In the genomic region with DNA sequence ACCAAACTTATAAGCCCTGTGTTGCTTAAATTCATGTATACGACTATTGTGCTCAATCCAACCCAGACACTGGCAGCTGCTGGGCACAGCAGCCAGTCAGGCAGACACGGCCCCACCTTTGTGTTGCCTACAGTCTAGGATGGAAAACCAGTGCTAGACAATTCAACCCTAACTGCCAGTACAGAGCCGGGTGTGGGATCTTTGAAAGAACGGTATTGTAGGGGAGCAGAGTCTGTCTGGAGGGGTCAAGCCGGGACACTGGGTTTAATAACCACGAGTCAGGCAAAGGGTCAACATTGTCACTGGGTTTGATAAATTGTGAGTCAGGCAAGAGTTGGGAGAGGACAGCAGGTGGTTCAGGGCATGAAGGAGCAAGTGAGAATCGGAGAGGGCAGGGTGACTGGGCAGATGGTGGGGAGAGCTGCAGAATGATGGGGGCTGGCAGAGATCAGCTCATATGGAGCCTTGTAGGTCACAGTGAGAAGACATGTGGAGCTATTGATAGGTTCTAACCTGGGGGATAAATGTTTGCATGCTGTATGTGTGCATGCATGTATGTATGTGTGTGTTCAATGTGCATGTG, we compare ENCODE assay signal across 37 mouse cellular contexts. TPM values are rescaled to one million over a fixed set of nuclear protein-coding genes. Genes with fewer than 3 reads are reported as not detected.
DNase-seq lines count a peak whose midpoint lies in the region; ATAC-seq lines count a peak whose summit lies in the region.
"Had no signal": no experiment of that assay in that cellular context is flagged by ENCODE, and none has a peak within 500 bp of the region (broad histone marks: within the 10 kb centered on the region; RNA-seq: fewer than 3 reads in every experiment).

No protein-coding gene starts in this region.

- 0 out of 2 replicates have a peak, but pooled peaks cover 4% of the 10 kb centered on the region for H3K27me3 ChIP-seq in heart, embryonic 10.5 days (ENCODE audit: insufficient read depth, poor library complexity, severe bottlenecking)
- no peaks in the 10 kb centered on the region for H3K27me3 ChIP-seq in intestine, embryonic 16.5 days (replicated peaks; ENCODE audit: control insufficient read depth, insufficient read depth, low read length)
- no peaks in the 10 kb centered on the region for H3K27me3 ChIP-seq in neural tube, embryonic 12.5 days (replicated peaks)
- H3K27me3 ChIP-seq: heart, embryonic 12.5 days; neural tube, embryonic 13.5 days had no signal

- 77% methylated on average over 7 of the region's 7 CpGs for WGBS in heart, embryonic 10.5 days
- WGBS in intestine, embryonic 16.5 days: 43% methylated on average over 7 of the region's 7 CpGs
- WGBS in neural tube, embryonic 12.5 days: 11% methylated on average over 7 of the region's 7 CpGs

- no peaks in the 10 kb centered on the region for H3K9me3 ChIP-seq in heart, embryonic 10.5 days
- no peaks in the 10 kb centered on the region for H3K9me3 ChIP-seq in intestine, embryonic 16.5 days (ENCODE audit: control insufficient read depth, low read length)
- H3K9me3 ChIP-seq in neural tube, embryonic 12.5 days: no peaks in the 10 kb centered on the region
- H3K9me3 ChIP-seq: embryonic facial prominence, embryonic 15.5 days; heart, embryonic 12.5 days; limb, embryonic 12.5 days; liver, embryonic 15.5 days; lung, embryonic 15.5 days; megakaryocyte, embryonic 14.5 days; neural tube, embryonic 13.5 days had no signal

- 0 out of 2 replicates have a peak, but pooled peaks have one; percentile 14 for ATAC-seq in intestine, embryonic 16.5 days
- peak; percentile 53; the same call in 1 of the 2 replicates for ATAC-seq in neural tube, embryonic 12.5 days (ENCODE audit: low FRiP score, low read depth)
- ATAC-seq in inflammation-experienced regulatory T-cells, adult 6 months: no peak
- ATAC-seq: activated CD4-positive, CD25-positive, alpha-beta regulatory T cell, adult 4 months; forebrain, embryonic 14.5 days had no signal

- intact Hi-C loops in left cerebral cortex, postnatal 14 days (cut with DNase I): no loop called here

- H3K27ac ChIP-seq in heart, embryonic 10.5 days: no peak overlapping the region
- H3K27ac ChIP-seq in intestine, embryonic 16.5 days (ENCODE audit: low read length): no peak overlapping the region
- no peak overlapping the region for H3K27ac ChIP-seq in neural tube, embryonic 12.5 days
- H3K27ac ChIP-seq: embryonic facial prominence, embryonic 15.5 days; limb, embryonic 12.5 days; liver, embryonic 15.5 days; lung, embryonic 15.5 days; neural tube, embryonic 13.5 days had no signal

- no peak overlapping the region for H3K4me2 ChIP-seq in intestine, embryonic 16.5 days (ENCODE audit: low read depth, low read length)
- H3K4me2 ChIP-seq in neural tube, embryonic 12.5 days (replicated peaks): no peak overlapping the region
- H3K4me2 ChIP-seq: embryonic facial prominence, embryonic 15.5 days; heart, embryonic 12.5 days; limb, embryonic 12.5 days; liver, embryonic 15.5 days; lung, embryonic 15.5 days; neural tube, embryonic 13.5 days had no signal

- no peak overlapping the region for H3K4me3 ChIP-seq in heart, embryonic 10.5 days
- H3K4me3 ChIP-seq in intestine, embryonic 16.5 days (ENCODE audit: low read length): no peak overlapping the region
- H3K4me3 ChIP-seq in neural tube, embryonic 12.5 days: no peak overlapping the region
- H3K4me3 ChIP-seq: embryonic facial prominence, embryonic 15.5 days; heart, embryonic 12.5 days; limb, embryonic 12.5 days; liver, embryonic 15.5 days; lung, embryonic 15.5 days; megakaryocyte, embryonic 14.5 days; neural tube, embryonic 13.5 days had no signal

- DNase-seq in heart, embryonic 10.5 days (ENCODE audit: low spot score): peak; percentile 51
- DNase-seq in heart, adult 18-20 months: no peak
- peak; percentile 39 for DNase-seq in retina, postnatal 1 day
- no peak for DNase-seq in retina, embryonic 14.5 days (ENCODE audit: low spot score)
- DNase-seq in left cerebral cortex, postnatal 14 days (ENCODE audit: low spot score in 2 of 2): no peak
- DNase-seq: adrenal gland, adult 2 months; B cell, adult 2 months; cerebellum, adult 2 months; cerebellum, postnatal 25 days; gastrocnemius, postnatal 14 days; kidney, adult 11 months; kidney, postnatal 25 days; lung, postnatal 4 days; midbrain, embryonic 14.5 days; right cerebral cortex, adult 18-20 months; spleen, adult 18-20 months; thymus, postnatal 14 days had no signal

- H3K9ac ChIP-seq in intestine, embryonic 16.5 days (ENCODE audit: low read depth, low read length): no peak overlapping the region
- H3K9ac ChIP-seq in neural tube, embryonic 12.5 days: no peak overlapping the region
- H3K9ac ChIP-seq: embryonic facial prominence, embryonic 15.5 days; heart, embryonic 12.5 days; limb, embryonic 12.5 days; liver, embryonic 15.5 days; lung, embryonic 15.5 days; neural tube, embryonic 13.5 days had no signal

- peaks cover 37% of the 10 kb centered on the region for H3K4me1 ChIP-seq in heart, embryonic 10.5 days
- peaks cover 17% of the 10 kb centered on the region for H3K4me1 ChIP-seq in intestine, embryonic 16.5 days (ENCODE audit: control insufficient read depth, insufficient read depth, low read length)
- H3K4me1 ChIP-seq in neural tube, embryonic 12.5 days: peaks cover 13% of the 10 kb centered on the region; the same call in 1 of the 2 replicates

- H3K36me3 ChIP-seq in heart, embryonic 10.5 days: no peaks in the 10 kb centered on the region
- H3K36me3 ChIP-seq in intestine, embryonic 16.5 days (ENCODE audit: control insufficient read depth, insufficient read depth, low read length): no peaks in the 10 kb centered on the region
- H3K36me3 ChIP-seq in neural tube, embryonic 12.5 days: no peaks in the 10 kb centered on the region
- H3K36me3 ChIP-seq: embryonic facial prominence, embryonic 15.5 days; heart, embryonic 12.5 days; limb, embryonic 12.5 days; liver, embryonic 15.5 days; lung, embryonic 15.5 days; neural tube, embryonic 13.5 days had no signal

RNA-seq across cellular contexts. Expression of gene March10, which starts 4.9 kb away (rescaled TPM):
- 0.23 and 0.40 TPM in 2 replicates for polyA plus RNA-seq in heart, embryonic 10.5 days (2016; fragmentation: Nextera tagmentation; extraction: Ambion mirVana)
- not detected for total RNA-seq in heart, adult 18-20 months (2021)
- polyA plus RNA-seq in intestine, embryonic 16.5 days (2015; fragmentation: Nextera tagmentation; extraction: Ambion mirVana): 0.04 and 0.13 TPM in 2 replicates
- 0.15 and 0.17 TPM in 2 replicates for polyA plus RNA-seq in neural tube, embryonic 12.5 days (2016; fragmentation: Nextera tagmentation; extraction: Ambion mirVana)
- polyA plus RNA-seq in inflammation-experienced regulatory T-cells, adult 6 months (2017; shearing (Covaris generic)): not detected
- 1 to 10 TPM; 1.4 to 1.6 TPM for total RNA-seq in left cerebral cortex, postnatal 14 days (2021)
- total RNA-seq: adrenal gland, adult 2 months; gastrocnemius, postnatal 14 days; granulocyte monocyte progenitor cell, adult 5-6 weeks; hematopoietic stem cell, adult 5-6 weeks; liver, adult 2 months; monocyte, adult 5-6 weeks had no signal
- polyA plus RNA-seq: activated CD4-positive, CD25-positive, alpha-beta regulatory T cell, adult 4 months; adrenal gland, adult 2 months; heart, postnatal 0 days; kidney, embryonic 14.5 days; limb, embryonic 12.5 days; liver, adult 2 months; liver, embryonic 15.5 days; neural tube, embryonic 13.5 days; stomach, embryonic 16.5 days; urinary bladder, adult 2 months had no signal

Comparison
In these comparisons a context has a peak if more than half of its experiments do, and no peak if none do; other contexts are left out.
1. DNase-seq: peak in heart, embryonic 10.5 days (single experiment) and retina, postnatal 1 day (single experiment); none in heart, adult 18-20 months (0 of 2), retina, embryonic 14.5 days (single experiment) and left cerebral cortex, postnatal 14 days (0 of 2).